Mouse (Mus musculus) liver, embryonic 14.5 days (tissue): ENCODE measurements around the gene Selenon.

Experiments used
- CTCF ChIP-seq: IDR thresholded peaks from 2 replicates; pipeline ENCODE4 v1.5.1; 2016; ENCODE audit warnings: antibody characterized with exemption, low read depth, control low read depth
- EP300 ChIP-seq: IDR thresholded peaks from 2 replicates; pipeline ENCODE4 v1.6.1; 2016; ENCODE audit warnings: antibody characterized with exemption, low read depth

DNA sequence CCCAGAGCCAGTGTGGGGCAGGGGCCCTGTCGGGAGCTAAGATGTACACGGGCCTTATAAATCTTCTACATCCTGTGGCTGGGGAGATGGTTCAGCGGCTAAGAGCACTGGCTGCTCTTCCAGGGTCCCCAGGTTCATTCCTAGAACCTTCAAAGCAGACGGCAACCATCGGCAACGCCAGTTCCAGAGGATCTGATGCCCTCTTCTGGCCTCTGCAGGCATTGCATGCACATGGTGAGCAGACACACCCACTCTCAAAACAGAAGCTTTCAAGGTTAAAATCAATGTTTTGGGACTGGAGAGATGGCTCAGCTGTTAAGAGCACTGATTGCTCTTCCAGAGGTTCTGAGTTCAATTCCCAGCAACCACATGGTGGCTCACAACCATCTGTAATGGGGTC lies 17.2 kb upstream of the Selenon start:
- TF ChIP-seq CTCF (peak; percentile 79), EP300 (no peak)
